Comparison of ENCODE assay signal across 18 mouse cellular contexts in genomic region chr7:75026191-75026590, GRCm38 (mm10).
"Had no signal": no experiment of that assay in that cellular context is flagged by ENCODE, and none has a peak within 500 bp of the region (broad histone marks: within the 10 kb centered on the region; RNA-seq: fewer than 3 reads in every experiment).

No protein-coding gene starts in this region.

- DNase-seq: kidney, adult 18-20 months; kidney, adult 9 months; kidney, postnatal 14 days; kidney, postnatal 4 days; liver, postnatal 0 days; lung, embryonic 14.5 days; midbrain, embryonic 14.5 days; retina, postnatal 1 day; right cerebral cortex, postnatal 25 days; spleen, adult 18-20 months; thymus, postnatal 25 days had no signal

- H3K27me3 ChIP-seq: limb, embryonic 12.5 days; limb, embryonic 15.5 days; neural tube, embryonic 13.5 days; stomach, embryonic 15.5 days had no signal

- H3K4me1 ChIP-seq: limb, embryonic 12.5 days; limb, embryonic 15.5 days; neural tube, embryonic 13.5 days; stomach, embryonic 15.5 days had no signal

- H3K27ac ChIP-seq: limb, embryonic 12.5 days; limb, embryonic 15.5 days; liver, embryonic 14.5 days; macrophage; neural tube, embryonic 13.5 days; stomach, embryonic 15.5 days had no signal

- H3K4me3 ChIP-seq: limb, embryonic 12.5 days; limb, embryonic 15.5 days; myocyte; neural tube, embryonic 13.5 days; stomach, embryonic 15.5 days had no signal
